Mouse (Mus musculus): ENCODE measurements around the gene Tmem222. TPM values are rescaled to one million over a fixed set of nuclear protein-coding genes. Genes with fewer than 3 reads are reported as not detected.

The Tmem222 gene
- polyA plus RNA-seq, 1 experiment from 2014 or later = 70.9 TPM

DNA sequence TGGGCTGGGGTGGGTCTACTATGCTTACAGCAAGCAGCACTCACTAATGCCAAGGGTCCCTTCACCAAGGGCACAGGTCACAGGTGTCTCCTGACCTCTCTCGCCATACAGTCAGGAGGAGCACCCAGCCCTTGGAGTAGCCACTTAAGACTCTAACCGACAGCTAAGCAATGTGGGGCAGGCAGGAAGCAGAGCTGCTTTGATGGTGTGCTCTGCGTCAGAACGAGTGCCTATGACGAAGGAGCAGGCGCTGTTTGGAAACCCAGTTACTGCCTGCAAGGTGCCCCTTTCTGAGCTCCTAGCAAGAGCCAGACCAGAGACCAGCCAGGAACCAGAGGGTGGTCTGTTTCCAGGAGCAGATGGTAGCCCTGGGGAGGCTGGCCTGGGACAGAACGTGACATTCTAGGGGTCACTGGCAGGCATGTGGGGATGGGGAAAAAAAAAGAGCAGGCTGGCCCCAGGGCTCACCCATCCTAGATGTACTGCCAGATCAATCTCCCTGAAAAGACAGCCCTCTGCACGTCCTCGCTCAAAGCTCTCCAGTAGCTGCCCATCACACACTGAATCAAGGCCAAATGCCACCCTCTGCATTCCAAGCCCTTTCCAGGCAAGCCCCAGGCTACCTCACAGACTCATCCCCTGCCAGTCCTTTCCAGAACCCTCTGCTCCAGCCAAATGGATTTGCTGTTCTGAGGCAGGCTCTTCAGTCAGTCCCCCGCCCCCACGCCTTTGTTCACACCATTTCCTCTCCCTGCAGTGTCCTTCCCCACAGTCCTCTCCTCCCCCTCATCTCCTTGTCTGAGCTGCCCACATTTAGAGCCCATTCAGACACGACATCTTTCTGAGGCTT is 21.1 kb upstream of the Tmem222 start:
- Histone ChIP-seq H3K9ac (peak overlapping the region; percentile 12; the same call in 1 of the 2 replicates), H3K27me3 (0 out of 2 replicates have a peak, but pooled peaks cover 3% of the 10 kb centered on the region), H3K4me1 (peaks cover 22% of the 10 kb centered on the region), H3K9me3 (no peaks in the 10 kb centered on the region), H3K4me3 (replicated peaks) (no peak overlapping the region), H3K27ac (peak overlapping the region; percentile 53; the same call in 1 of the 2 replicates), H3K4me2 (no peak overlapping the region), H3K36me3 (replicated peaks) (peaks cover 68% of the 10 kb centered on the region)
- WGBS = 41% methylated on average over 12 of the region's 12 CpGs
- ATAC-seq (ENCODE audit: low FRiP score) = no peak

DNA sequence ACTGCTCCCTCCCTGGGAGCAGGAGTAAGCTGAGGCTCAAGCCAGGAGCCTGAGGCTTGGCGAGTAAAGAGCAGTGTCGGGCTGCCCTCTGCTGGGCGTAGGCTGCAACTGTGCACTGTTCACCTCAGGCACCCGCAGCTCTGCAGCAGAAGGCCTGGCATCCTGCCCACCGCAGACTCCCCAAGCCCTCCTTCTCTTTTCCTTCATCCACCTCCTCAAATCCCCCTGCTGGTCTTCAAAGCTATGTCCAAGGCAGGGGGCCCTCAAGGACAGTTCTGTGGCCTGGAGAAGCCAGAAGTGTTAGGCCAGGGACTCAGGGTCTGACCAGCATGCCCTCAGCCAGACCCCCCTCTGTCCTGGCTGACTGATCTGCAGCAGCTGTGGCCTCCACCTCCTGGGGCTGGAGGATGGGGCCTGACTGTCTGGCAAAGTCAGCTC is 20.2 kb upstream of the Tmem222 start:
- Histone ChIP-seq H3K36me3 (replicated peaks) (peaks cover 60% of the 10 kb centered on the region), H3K4me1 (peaks cover 31% of the 10 kb centered on the region), H3K4me2 (no peak overlapping the region), H3K9me3 (no peaks in the 10 kb centered on the region), H3K9ac (0 out of 2 replicates have a peak overlapping the region, but pooled peaks have one; percentile 12), H3K4me3 (replicated peaks) (no peak overlapping the region), H3K27me3 (0 out of 2 replicates have a peak, but pooled peaks cover 3% of the 10 kb centered on the region), H3K27ac (peak overlapping the region; percentile 66)
- WGBS = 5% methylated on average over 5 of the region's 5 CpGs
- ATAC-seq (ENCODE audit: low FRiP score) = peak; percentile 80

DNA sequence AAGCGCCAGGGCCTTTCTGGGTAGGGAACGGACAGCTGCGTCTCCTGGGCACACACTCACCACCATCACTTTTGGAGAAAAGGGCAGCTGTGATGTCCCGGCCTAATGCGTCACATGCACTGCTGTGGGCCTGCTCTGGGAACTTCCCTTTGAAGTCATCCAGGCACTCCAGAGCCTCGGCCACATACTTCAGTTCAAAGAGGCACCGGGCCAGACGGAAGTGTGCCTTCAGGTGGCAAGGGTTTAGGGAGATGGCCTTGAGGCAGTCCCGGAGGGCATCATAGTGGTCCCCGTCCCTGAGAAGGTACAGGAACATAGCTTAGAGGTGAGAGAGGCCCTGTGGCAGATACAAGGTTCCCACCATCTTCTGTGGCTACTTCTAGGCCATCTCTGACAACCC is 19.8 kb upstream of the Tmem222 start:
- no peak overlapping the region for H3K4me2 ChIP-seq
- peaks cover 55% of the 10 kb centered on the region for H3K36me3 ChIP-seq (replicated peaks)
- H3K4me1 ChIP-seq = peaks cover 36% of the 10 kb centered on the region
- H3K4me3 ChIP-seq (replicated peaks) = no peak overlapping the region
- no peaks in the 10 kb centered on the region for H3K9me3 ChIP-seq
- ATAC-seq (ENCODE audit: low FRiP score) = no peak
- peak overlapping the region; percentile 66; the same call in 1 of the 2 replicates for H3K27ac ChIP-seq
- 0 out of 2 replicates have a peak, but pooled peaks cover 3% of the 10 kb centered on the region for H3K27me3 ChIP-seq
- 76% methylated on average over 10 of the region's 10 CpGs for WGBS
- 0 out of 2 replicates have a peak overlapping the region, but pooled peaks have one; percentile 12 for H3K9ac ChIP-seq

DNA sequence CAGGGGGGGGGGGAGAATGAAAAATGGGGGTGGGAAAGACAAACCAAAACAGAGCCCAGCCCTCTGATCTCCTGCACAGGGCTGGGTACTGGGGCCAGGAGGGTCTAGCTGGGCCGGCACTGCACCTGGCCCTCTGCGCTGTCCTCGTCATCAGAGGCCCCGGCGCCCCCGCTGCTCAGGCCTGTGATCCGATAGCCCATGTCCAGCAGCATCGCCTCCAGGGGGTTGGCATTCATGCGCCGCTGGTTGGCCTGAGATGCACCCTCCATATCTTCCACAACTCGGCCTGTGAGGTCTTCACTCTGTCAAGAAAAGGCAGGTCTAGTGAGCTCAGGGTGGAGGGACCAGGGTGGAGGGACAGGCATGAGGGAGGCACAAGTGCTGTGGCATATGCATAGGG is 16.5 kb upstream of the Tmem222 start:
- Histone ChIP-seq H3K27me3 (0 out of 2 replicates have a peak, but pooled peaks cover 3% of the 10 kb centered on the region), H3K27ac (peak overlapping the region; percentile 76; the same call in 1 of the 2 replicates), H3K4me2 (no peak overlapping the region), H3K36me3 (replicated peaks) (peaks cover 33% of the 10 kb centered on the region), H3K4me1 (peaks cover 39% of the 10 kb centered on the region), H3K9me3 (no peaks in the 10 kb centered on the region), H3K9ac (no peak overlapping the region; the same call in 1 of the 2 replicates), H3K4me3 (replicated peaks) (no peak overlapping the region)
- ATAC-seq (ENCODE audit: low FRiP score) = no peak
- 28% methylated on average over 11 of the region's 11 CpGs for WGBS

DNA sequence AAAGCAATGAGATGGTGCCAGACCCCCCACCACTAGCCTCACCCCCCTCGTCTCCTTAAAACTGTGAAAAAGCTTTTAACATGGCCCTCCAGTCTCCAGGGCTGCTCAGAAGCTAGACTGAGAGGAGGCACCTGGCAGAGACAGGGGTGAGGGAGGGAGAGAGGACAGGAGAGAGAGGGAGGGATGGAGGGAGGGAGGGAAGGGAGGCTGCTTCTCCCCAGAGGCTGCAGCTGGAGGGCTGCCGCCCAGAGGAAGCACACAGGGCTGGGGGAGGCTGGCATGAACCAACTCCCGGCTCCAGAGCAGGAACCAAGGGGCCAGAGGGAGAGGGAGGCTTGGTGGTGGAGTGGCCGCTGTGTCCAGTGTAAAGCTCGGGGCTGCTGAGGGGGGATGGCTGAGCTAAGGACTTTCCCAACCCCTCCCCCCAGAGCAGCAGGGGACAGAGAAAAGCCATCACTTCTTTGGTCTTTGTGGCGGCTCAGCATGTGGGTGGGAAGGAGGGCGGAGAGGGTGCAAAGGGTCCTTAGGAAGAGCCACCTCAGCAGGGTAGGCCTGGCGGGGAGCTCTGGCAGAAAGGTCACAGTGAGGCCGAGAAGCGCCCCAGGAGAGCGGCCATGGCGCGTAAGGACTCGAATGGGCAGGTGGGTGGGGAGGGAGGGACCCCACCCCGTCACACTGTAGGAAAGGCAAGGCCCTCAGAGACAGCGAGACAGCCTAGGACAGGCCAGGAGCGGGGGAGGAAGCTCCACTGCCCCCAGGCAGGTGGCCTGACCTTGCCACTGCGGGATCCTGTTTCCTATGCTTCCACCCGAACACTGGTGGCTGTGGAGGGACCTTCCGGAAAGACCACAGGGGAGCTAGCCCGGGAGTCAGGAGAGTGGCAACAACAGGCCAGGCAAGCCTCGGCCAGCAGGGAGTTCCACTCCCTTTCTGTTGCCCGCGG is 15.6 kb upstream of the Tmem222 start:
- Histone ChIP-seq H3K4me2 (peak overlapping the region; percentile 11; the same call in 1 of the 2 replicates), H3K27ac (peak overlapping the region; percentile 76), H3K4me1 (peaks cover 32% of the 10 kb centered on the region), H3K4me3 (replicated peaks) (no peak overlapping the region), H3K9me3 (no peaks in the 10 kb centered on the region), H3K36me3 (replicated peaks) (peaks cover 33% of the 10 kb centered on the region), H3K9ac (peak overlapping the region; percentile 40; the same call in 1 of the 2 replicates), H3K27me3 (0 out of 2 replicates have a peak, but pooled peaks cover 3% of the 10 kb centered on the region)
- 7% methylated on average over 24 of the region's 24 CpGs for whole genome bisulfite sequencing
- ATAC-seq (ENCODE audit: low FRiP score) = peak; percentile 74

DNA sequence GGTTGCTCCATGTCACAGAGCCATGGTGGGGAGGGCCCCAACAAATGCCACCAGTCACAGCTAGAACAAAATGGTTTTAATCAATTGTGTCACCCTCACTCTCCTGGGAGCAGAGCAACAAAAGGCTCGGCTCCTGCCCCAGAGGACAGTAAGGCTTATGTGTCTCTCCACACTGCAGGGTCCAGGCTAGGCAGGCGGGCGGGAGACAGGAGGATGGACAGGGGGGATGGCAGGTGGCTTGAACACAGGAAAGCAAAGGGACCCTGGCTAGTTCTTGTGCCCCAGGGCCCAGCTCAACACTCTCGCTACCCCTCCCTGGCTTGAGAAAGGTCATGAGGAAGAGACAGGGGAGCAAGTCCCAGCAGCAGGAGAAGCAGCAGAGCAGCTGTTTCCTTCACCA is 14.8 kb upstream of the Tmem222 start:
- H3K36me3 ChIP-seq (replicated peaks) = peaks cover 33% of the 10 kb centered on the region
- peak overlapping the region; percentile 76 for H3K27ac ChIP-seq
- H3K9ac ChIP-seq = no peak overlapping the region
- H3K4me1 ChIP-seq = peaks cover 25% of the 10 kb centered on the region
- WGBS = 49% methylated on average over 4 of the region's 4 CpGs
- no peak overlapping the region for H3K4me3 ChIP-seq (replicated peaks)
- 0 out of 2 replicates have a peak, but pooled peaks cover 3% of the 10 kb centered on the region for H3K27me3 ChIP-seq
- no peaks in the 10 kb centered on the region for H3K9me3 ChIP-seq
- H3K4me2 ChIP-seq = no peak overlapping the region
- no peak for ATAC-seq (ENCODE audit: low FRiP score)

DNA sequence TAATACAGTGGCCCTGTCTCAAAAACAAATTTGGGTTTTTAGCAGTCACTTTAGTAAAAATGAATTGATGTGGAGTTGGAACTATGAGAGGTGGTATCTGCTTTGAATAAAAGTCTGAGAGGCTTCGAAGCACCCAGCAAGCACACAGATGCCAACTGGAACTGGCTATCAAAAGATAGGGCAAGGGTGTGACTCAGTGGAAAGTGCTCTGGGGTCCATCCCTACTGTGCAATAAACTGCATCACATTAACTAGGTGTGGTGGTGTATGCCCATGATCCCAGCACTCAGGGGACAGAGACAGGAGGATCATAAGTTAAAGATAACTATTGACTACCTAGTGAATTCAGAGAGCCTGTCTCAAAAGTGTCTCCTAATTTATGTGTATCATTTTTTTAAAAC is 13.7 kb upstream of the Tmem222 start:
- Histone ChIP-seq H3K9ac (no peak overlapping the region), H3K27me3 (0 out of 2 replicates have a peak, but pooled peaks cover 3% of the 10 kb centered on the region), H3K27ac (no peak overlapping the region), H3K4me2 (no peak overlapping the region), H3K4me1 (peaks cover 23% of the 10 kb centered on the region), H3K4me3 (replicated peaks) (no peak overlapping the region), H3K9me3 (no peaks in the 10 kb centered on the region), H3K36me3 (replicated peaks) (peaks cover 23% of the 10 kb centered on the region)
- ATAC-seq (ENCODE audit: low FRiP score) = no peak
- 88% methylated on average over 1 of the region's 1 CpGs for WGBS

DNA sequence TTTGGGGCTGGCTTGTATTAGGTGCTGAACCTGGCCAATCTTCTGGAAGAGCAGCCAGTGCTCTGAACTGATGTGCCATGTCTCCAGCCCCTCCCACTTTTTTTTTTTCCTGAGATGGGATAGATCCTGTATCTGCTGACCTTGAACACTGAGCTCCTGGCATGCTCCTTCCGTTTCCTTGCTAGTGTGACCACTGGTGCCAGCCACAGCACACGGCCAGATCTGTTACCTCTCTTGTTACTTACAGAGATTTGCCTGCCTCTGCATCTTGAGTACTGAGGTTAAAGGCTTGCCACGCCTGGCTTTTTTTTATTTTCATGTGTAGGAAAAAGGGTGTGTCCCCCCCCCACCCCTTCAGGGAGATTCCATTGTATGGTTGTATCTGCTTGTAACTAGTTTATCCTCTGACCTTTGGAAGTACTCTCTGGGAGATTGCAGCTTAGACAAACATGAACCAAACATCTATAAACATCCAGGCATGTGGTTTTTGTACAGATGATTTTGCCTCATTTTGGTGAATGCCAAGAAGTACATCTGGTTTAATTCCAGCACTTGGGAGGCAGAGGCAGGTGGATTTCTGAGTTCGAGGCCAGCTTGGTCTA is 9.0 kb upstream of the Tmem222 start:
- ATAC-seq (ENCODE audit: low FRiP score) = no peak
- H3K36me3 ChIP-seq (replicated peaks) = no peaks in the 10 kb centered on the region
- no peaks in the 10 kb centered on the region for H3K9me3 ChIP-seq
- H3K27ac ChIP-seq = no peak overlapping the region
- no peak overlapping the region for H3K4me2 ChIP-seq
- no peaks in the 10 kb centered on the region for H3K27me3 ChIP-seq
- H3K4me3 ChIP-seq (replicated peaks) = no peak overlapping the region
- 80% methylated on average over 4 of the region's 4 CpGs for WGBS
- H3K9ac ChIP-seq = no peak overlapping the region
- H3K4me1 ChIP-seq = peaks cover 17% of the 10 kb centered on the region

DNA sequence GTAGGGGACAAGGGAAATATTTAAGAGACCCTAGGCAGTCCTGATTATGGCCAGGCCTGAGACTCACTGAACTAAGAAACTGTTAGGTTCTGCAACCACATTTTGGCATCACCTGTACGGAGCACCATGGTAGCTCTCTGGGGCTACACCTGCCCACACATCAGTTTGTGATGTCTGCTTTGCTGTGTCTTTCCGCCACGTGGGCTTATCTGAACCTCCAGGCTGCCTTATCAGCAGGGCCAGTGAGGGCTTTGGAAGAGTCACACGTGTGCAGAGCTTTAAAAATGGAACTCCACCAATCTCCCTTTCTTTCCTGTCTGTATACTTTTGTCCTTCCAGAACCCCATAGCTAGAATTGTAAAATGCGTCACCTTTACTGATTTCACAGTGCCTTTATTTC is 8.4 kb upstream of the Tmem222 start:
- Histone ChIP-seq H3K27ac (no peak overlapping the region), H3K9me3 (no peaks in the 10 kb centered on the region), H3K9ac (no peak overlapping the region), H3K36me3 (replicated peaks) (no peaks in the 10 kb centered on the region), H3K4me2 (no peak overlapping the region), H3K4me3 (replicated peaks) (no peak overlapping the region), H3K27me3 (no peaks in the 10 kb centered on the region), H3K4me1 (peaks cover 17% of the 10 kb centered on the region)
- ATAC-seq (ENCODE audit: low FRiP score) = no peak
- WGBS = 87% methylated on average over 5 of the region's 5 CpGs

DNA sequence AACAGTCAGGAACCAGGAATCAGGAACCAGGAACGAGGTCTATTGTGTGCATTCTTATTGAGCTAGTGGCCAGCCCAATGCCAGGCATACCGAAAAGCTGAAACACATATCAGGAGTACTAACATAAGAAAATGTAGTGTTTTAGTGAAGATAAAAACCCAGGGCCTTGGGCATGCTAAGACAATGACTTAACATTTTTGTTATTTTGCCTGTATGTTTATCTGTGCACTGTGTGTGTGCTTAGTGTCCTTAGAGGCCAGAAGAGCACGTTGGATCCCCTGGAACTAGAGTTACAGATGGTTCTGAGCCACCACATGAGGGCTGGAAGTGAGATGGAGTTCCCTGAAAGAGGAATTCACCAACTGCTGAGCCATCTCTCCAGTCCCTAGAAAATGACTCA is 7.7 kb upstream of the Tmem222 start:
- Histone ChIP-seq H3K4me3 (replicated peaks) (no peak overlapping the region), H3K4me1 (peaks cover 17% of the 10 kb centered on the region), H3K36me3 (replicated peaks) (no peaks in the 10 kb centered on the region), H3K27me3 (no peaks in the 10 kb centered on the region), H3K9ac (no peak overlapping the region), H3K4me2 (no peak overlapping the region), H3K9me3 (no peaks in the 10 kb centered on the region), H3K27ac (no peak overlapping the region)
- WGBS = 70% methylated on average over 3 of the region's 3 CpGs
- ATAC-seq (ENCODE audit: low FRiP score) = no peak

DNA sequence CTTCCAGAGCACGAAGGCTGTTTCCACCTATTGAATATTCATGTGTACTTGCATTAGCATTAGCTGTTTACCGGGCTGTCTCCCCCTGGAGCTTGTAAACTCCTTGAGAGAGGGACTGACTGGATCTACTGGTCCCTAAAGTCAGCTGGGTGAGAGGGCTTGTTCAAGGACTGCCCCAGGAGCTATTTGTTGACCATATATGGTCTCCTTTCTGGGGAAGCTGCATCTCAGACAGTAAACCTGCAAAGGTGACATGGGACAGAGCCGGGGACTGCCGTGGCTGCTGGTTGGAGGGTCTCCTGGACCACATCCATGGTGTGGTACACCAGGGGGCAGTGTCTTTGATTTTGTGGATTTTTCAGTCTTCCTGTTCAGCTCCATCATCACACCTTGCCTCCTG is 5.1 kb upstream of the Tmem222 start:
- no peak for ATAC-seq (ENCODE audit: low FRiP score)
- 33% methylated on average over 4 of the region's 4 CpGs for WGBS
- Histone ChIP-seq H3K27ac (peak overlapping the region; percentile 75), H3K4me1 (peaks cover 17% of the 10 kb centered on the region), H3K4me2 (no peak overlapping the region; the same call in 1 of the 2 replicates), H3K36me3 (replicated peaks) (no peaks in the 10 kb centered on the region), H3K4me3 (replicated peaks) (no peak overlapping the region), H3K9me3 (no peaks in the 10 kb centered on the region), H3K9ac (peak overlapping the region; percentile 29; the same call in 1 of the 2 replicates), H3K27me3 (no peaks in the 10 kb centered on the region)

Data from forebrain, embryonic 12.5 days (tissue).